Mouse (Mus musculus) midbrain, embryonic 11.5 days (tissue): ENCODE data around the gene Gm47969. TPM values are rescaled to one million over a fixed set of nuclear protein-coding genes. Genes with fewer than 3 reads are reported as not detected.

Experiments
- ATAC-seq: fragments of 200-750 bp; cut with Nextera tagmentation; 2 replicates; pipeline ENCODE4 v1.8.0; 2017; ENCODE audit warnings: moderate TSS enrichment, moderate library complexity; ENCODE audit not compliant: low FRiP score
- DNase-seq: peaks from one replicate; pipeline ENCODE4 v3.0.0; 2015; ENCODE audit warnings: low spot score; ENCODE audit errors: missing footprints
- H3K27ac ChIP-seq: fragments of 300-500 bp; sonication (generic); 2 replicates; pipeline ENCODE4 v1.5.1; 2014; ENCODE audit warnings: low read depth, low read length
- H3K27me3 ChIP-seq: fragments of 300-500 bp; sonication (generic); 2 replicates; pipeline ENCODE4 v1.6.1; 2014; ENCODE audit warnings: mild to moderate bottlenecking, low read length, moderate library complexity, mixed read lengths; ENCODE audit not compliant: control insufficient read depth, insufficient read depth
- H3K36me3 ChIP-seq: fragments of 300-500 bp; sonication (generic); 2 replicates; pipeline ENCODE4 v1.6.1; 2014; ENCODE audit warnings: mild to moderate bottlenecking, low read length, moderate library complexity, mixed read lengths; ENCODE audit not compliant: control insufficient read depth, insufficient read depth
- H3K4me1 ChIP-seq: fragments of 300-500 bp; sonication (generic); 2 replicates; pipeline ENCODE4 v1.6.1; 2014; ENCODE audit warnings: low read length; ENCODE audit not compliant: control insufficient read depth, insufficient read depth
- H3K4me2 ChIP-seq: fragments of 300-500 bp; sonication (generic); 2 replicates; pipeline ENCODE4 v1.6.1; 2014; ENCODE audit warnings: mild to moderate bottlenecking, moderate library complexity
- H3K4me3 ChIP-seq: fragments of 300-500 bp; sonication (generic); 2 replicates; pipeline ENCODE4 v1.5.1; 2014; ENCODE audit warnings: low read depth, low read length
- H3K9ac ChIP-seq: fragments of 300-500 bp; sonication (generic); 2 replicates; pipeline ENCODE4 v1.6.1; 2014; ENCODE audit warnings: low read length
- H3K9me3 ChIP-seq: fragments of 300-500 bp; sonication (generic); 2 replicates; pipeline ENCODE4 v1.6.1; 2016; ENCODE audit warnings: low read length; ENCODE audit not compliant: control insufficient read depth
- WGBS: fragments of 180-500 bp; shearing (Covaris S2); extraction: QIAGEN DNeasy Blood & Tissue Kit; methylation state at CpG from one replicate; pipeline ENCODE4 v1.1.7; 2014; 5-methylcytosine and 5-hydroxymethylcytosine counted together
- polyA plus RNA-seq: library from polyadenylated mRNA; unstranded; fragments of >200 nt; fragmentation: Nextera tagmentation; extraction: Ambion mirVana; gene quantifications from 2 replicates; pipeline ENCODE4 v1.2.1, GENCODE M21; 2014

Gene Gm47969
- polyA plus RNA-seq, 1 experiment from 2014 or later = not detected

- Histone ChIP-seq H3K9me3 (no peaks in the 10 kb centered on the region), H3K4me1 (no peaks in the 10 kb centered on the region), H3K4me2 (no peak overlapping the region), H3K36me3 (no peaks in the 10 kb centered on the region), H3K9ac (no peak overlapping the region), H3K4me3 (no peak overlapping the region), H3K27me3 (no peaks in the 10 kb centered on the region), H3K27ac (no peak overlapping the region)
- no peak for ATAC-seq
- WGBS = 95% methylated on average over 4 of the region's 4 CpGs
- DNase-seq = no peak
Measured at GRCm38 (mm10) chr1:83066577-83066976, 21.8 kb downstream of the Gm47969 start.

- WGBS = 92% methylated on average over 10 of the region's 10 CpGs
- Histone ChIP-seq H3K4me3 (no peak overlapping the region), H3K27ac (no peak overlapping the region), H3K9me3 (no peaks in the 10 kb centered on the region), H3K27me3 (no peaks in the 10 kb centered on the region), H3K4me2 (no peak overlapping the region), H3K9ac (no peak overlapping the region), H3K4me1 (no peaks in the 10 kb centered on the region), H3K36me3 (no peaks in the 10 kb centered on the region)
- no peak for ATAC-seq
- no peak for DNase-seq
Measured at GRCm38 (mm10) chr1:83067205-83067604, 22.5 kb downstream of the Gm47969 start.

GRCm38 (mm10) chr1:83075526-83076189 lies 30.9 kb downstream of the Gm47969 start:
- no peaks in the 10 kb centered on the region for H3K36me3 ChIP-seq
- H3K4me3 ChIP-seq = no peak overlapping the region
- ATAC-seq (peak; percentile 61), DNase-seq (peak; percentile 81)
- no peaks in the 10 kb centered on the region for H3K4me1 ChIP-seq
- H3K9ac ChIP-seq = peak overlapping the region; percentile 47
- no peaks in the 10 kb centered on the region for H3K9me3 ChIP-seq
- H3K27me3 ChIP-seq = no peaks in the 10 kb centered on the region
- peak overlapping the region; percentile 23; the same call in 1 of the 2 replicates for H3K4me2 ChIP-seq
- WGBS = 42% methylated on average over 15 of the region's 15 CpGs
- no peak overlapping the region for H3K27ac ChIP-seq

- H3K4me3 ChIP-seq = no peak overlapping the region
- 46% methylated on average over 11 of the region's 11 CpGs for WGBS
- H3K27ac ChIP-seq = no peak overlapping the region
- H3K27me3 ChIP-seq = no peaks in the 10 kb centered on the region
- H3K9ac ChIP-seq = peak overlapping the region; percentile 47
- peak overlapping the region; percentile 23; the same call in 1 of the 2 replicates for H3K4me2 ChIP-seq
- ATAC-seq = peak; percentile 89
- peak; percentile 94 for DNase-seq
- no peaks in the 10 kb centered on the region for H3K36me3 ChIP-seq
- H3K9me3 ChIP-seq = no peaks in the 10 kb centered on the region
- H3K4me1 ChIP-seq = no peaks in the 10 kb centered on the region
Measured at GRCm38 (mm10) chr1:83076190-83076917, 31.6 kb downstream of the Gm47969 start.

GRCm38 (mm10) chr1:83077016-83077415 lies 32.3 kb downstream of the Gm47969 start:
- Histone ChIP-seq H3K27ac (no peak overlapping the region), H3K36me3 (no peaks in the 10 kb centered on the region), H3K9me3 (no peaks in the 10 kb centered on the region), H3K4me3 (no peak overlapping the region), H3K4me1 (no peaks in the 10 kb centered on the region), H3K9ac (no peak overlapping the region), H3K27me3 (no peaks in the 10 kb centered on the region), H3K4me2 (no peak overlapping the region)
- DNase-seq (peak; percentile 26), ATAC-seq (no peak)
- WGBS = 80% methylated on average over 6 of the region's 6 CpGs

GRCm38 (mm10) chr1:83084790-83085189 lies 40.1 kb downstream of the Gm47969 start:
- DNase-seq = peak; percentile 23
- H3K4me2 ChIP-seq = no peak overlapping the region
- no peak for ATAC-seq
- no peaks in the 10 kb centered on the region for H3K4me1 ChIP-seq
- H3K9me3 ChIP-seq = no peaks in the 10 kb centered on the region
- H3K9ac ChIP-seq = no peak overlapping the region
- H3K27me3 ChIP-seq = no peaks in the 10 kb centered on the region
- H3K27ac ChIP-seq = no peak overlapping the region
- WGBS = 82% methylated on average over 2 of the region's 2 CpGs
- H3K36me3 ChIP-seq = no peaks in the 10 kb centered on the region
- H3K4me3 ChIP-seq = no peak overlapping the region

- no peaks in the 10 kb centered on the region for H3K36me3 ChIP-seq
- no peaks in the 10 kb centered on the region for H3K4me1 ChIP-seq
- no peak overlapping the region for H3K9ac ChIP-seq
- no peak overlapping the region for H3K27ac ChIP-seq
- DNase-seq (no peak), ATAC-seq (no peak)
- no peak overlapping the region for H3K4me2 ChIP-seq
- H3K27me3 ChIP-seq = no peaks in the 10 kb centered on the region
- no peak overlapping the region for H3K4me3 ChIP-seq
- WGBS = 88% methylated on average over 3 of the region's 3 CpGs
- no peaks in the 10 kb centered on the region for H3K9me3 ChIP-seq
Measured at GRCm38 (mm10) chr1:83091268-83091667, 46.5 kb downstream of the Gm47969 start.

Other genes with a start within 250 kb of the Gm47969 start
- gene Agfg1, start 205.4 kb upstream of the Gm47969 start, polyA plus RNA-seq = 48.7 and 49.3 TPM in 2 replicates
- gene A030005L19Rik, start 131.6 kb upstream of the Gm47969 start, polyA plus RNA-seq = 0.23 TPM in 1 of 2 replicates, not detected in the other
- not detected in 2 replicates for gene A030014E15Rik, start 120.0 kb upstream of the Gm47969 start, polyA plus RNA-seq
- gene Gm6217, start 113.5 kb upstream of the Gm47969 start, polyA plus RNA-seq = not detected in 2 replicates
- not detected in 2 replicates for gene A030003K21Rik, start 101.5 kb upstream of the Gm47969 start, polyA plus RNA-seq
- gene Gm7544, start 88.9 kb upstream of the Gm47969 start, polyA plus RNA-seq = not detected in 2 replicates
- not detected in 2 replicates for gene Gm47955, start 84.6 kb upstream of the Gm47969 start, polyA plus RNA-seq
- gene Gm47959, start 44.4 kb upstream of the Gm47969 start, polyA plus RNA-seq = not detected in 2 replicates
- 0.33 and 0.83 TPM in 2 replicates for gene Slc19a3, start 6.5 kb upstream of the Gm47969 start, polyA plus RNA-seq
- not detected in 2 replicates for gene Krtap28-10, start 2.5 kb upstream of the Gm47969 start, polyA plus RNA-seq
- gene A030005K14Rik, start 14.4 kb downstream of the Gm47969 start, polyA plus RNA-seq = not detected in 2 replicates
- gene Krtap28-13, start 16.0 kb downstream of the Gm47969 start, polyA plus RNA-seq = not detected in 2 replicates
- not detected in 2 replicates for gene Ccl20, start 71.8 kb downstream of the Gm47969 start, polyA plus RNA-seq
- gene Daw1, start 114.8 kb downstream of the Gm47969 start, polyA plus RNA-seq = 0.40 TPM in 1 of 2 replicates, not detected in the other